Mouse (Mus musculus) skeletal muscle tissue, postnatal 0 days (tissue): ENCODE data around the gene Rogdi. TPM values are rescaled to one million over a fixed set of nuclear protein-coding genes. Genes with fewer than 3 reads are reported as not detected.

Source experiments
- polyA plus RNA-seq: library from polyadenylated mRNA; unstranded; fragments of >200 nt; fragmentation: Nextera tagmentation; extraction: Ambion mirVana; gene quantifications from 2 replicates; pipeline ENCODE4 v1.2.1, GENCODE M21; 2015

Rogdi gene
- polyA plus RNA-seq, result 24.9 and 29.7 TPM in 2 replicates

DNA sequence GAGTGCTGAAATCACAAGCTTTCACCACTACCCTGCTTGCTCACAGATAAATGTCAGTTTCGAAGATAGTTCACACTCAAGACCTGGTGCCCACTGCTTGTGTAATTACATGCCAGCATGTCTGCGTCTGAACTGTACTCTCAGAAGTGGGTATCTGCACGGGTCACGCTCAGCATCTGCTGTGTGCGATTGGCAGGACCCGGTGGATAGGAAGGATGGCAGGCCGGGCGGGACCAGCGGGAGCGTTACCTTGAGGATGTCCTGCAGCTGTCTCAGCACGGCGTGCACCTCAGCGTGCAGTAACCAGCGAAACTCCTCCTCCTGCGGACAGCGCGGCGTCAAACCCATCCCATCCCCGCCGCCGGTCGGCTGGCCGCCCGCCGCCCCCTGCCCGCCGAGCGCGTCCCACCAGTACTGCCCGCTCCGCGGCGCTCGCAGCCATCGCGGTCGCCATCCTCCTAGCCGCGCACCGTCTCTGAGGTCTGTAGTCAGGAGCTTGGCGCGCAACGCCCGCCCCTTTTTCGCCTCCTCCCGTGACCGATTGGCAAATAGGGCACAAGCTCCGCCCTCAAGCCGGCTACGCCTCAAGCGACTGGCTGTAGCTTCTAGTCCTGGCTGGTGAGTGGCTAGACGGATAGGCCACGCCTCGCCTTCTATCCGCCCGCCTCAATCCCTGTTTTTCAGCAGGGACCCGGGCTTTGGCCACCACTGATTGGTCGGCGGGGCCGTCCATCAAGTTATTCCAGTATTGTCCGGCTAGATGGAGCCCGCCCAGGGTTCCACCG lies at the start of gene Rogdi:
Rogdi (minus strand) TSS at position 500 of the 785 bp plus-strand sequence.

GRCm38 (mm10) chr16:5049774-5050234 lies 36.5 kb upstream of the Rogdi start, which contains the start of the genes Glyr1 and Ubn1:
Gene Glyr1, minus strand, starts transcription at chr16:5049863.
Gene Ubn1, plus strand, starts transcription at chr16:5050057.

DNA sequence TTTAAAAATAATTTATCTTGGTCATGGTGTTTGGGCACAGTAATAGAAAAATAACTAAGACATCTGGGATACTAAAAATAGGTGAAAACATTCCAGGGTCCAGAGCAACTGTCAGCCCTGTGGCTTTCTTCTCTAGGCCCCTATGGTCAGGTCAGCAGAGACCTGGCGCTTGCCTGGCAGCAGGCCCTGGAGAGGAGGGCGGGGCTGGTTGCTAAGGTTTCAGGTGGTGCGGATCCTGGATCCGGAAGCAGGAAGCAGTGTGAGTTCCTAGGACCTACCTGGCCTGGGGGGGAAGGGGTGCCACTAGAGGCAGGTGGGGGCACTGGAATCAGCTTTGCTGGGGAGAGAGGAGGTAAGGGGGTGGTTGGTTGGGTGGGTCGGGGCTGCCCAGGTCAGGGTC lies 6.3 kb downstream of the Rogdi start, which contains the start of gene Smim22:
Smim22 (plus strand) TSS at position 222 of the 400 bp plus-strand sequence.

GRCm38 (mm10) chr16:4997553-4997952 lies 15.8 kb downstream of the Rogdi start, which contains the start of gene Sept12:
Gene Sept12, minus strand, starts transcription at chr16:4997852.

GRCm38 (mm10) chr16:4963797-4964709 lies 49.3 kb downstream of the Rogdi start, which contains the start of gene Anks3:
Gene Anks3, minus strand, starts transcription at chr16:4964205.

Other genes with a start within 250 kb of the Rogdi start
- 121 and 134 TPM in 2 replicates for gene Cdip1, start 223.3 kb downstream of the Rogdi start, polyA plus RNA-seq
- 0.12 and 0.14 TPM in 2 replicates for gene 4930562C15Rik, start 178.1 kb downstream of the Rogdi start, polyA plus RNA-seq
- 34.4 and 37.2 TPM in 2 replicates for gene Ubald1, start 133.2 kb downstream of the Rogdi start, polyA plus RNA-seq
- gene Mgrn1, start 127.3 kb downstream of the Rogdi start, polyA plus RNA-seq, result 61.0 and 64.5 TPM in 2 replicates
- gene Nudt16l1, start 74.8 kb downstream of the Rogdi start, polyA plus RNA-seq, result 82.1 and 91.1 TPM in 2 replicates
- 20.7 and 21.9 TPM in 2 replicates for gene Anks3, start 49.3 kb downstream of the Rogdi start, polyA plus RNA-seq
- gene Sept12, start 15.7 kb downstream of the Rogdi start, polyA plus RNA-seq, result not detected in 2 replicates
- gene Smim22, start 6.3 kb downstream of the Rogdi start, polyA plus RNA-seq, result 1.2 and 1.6 TPM in 2 replicates
- gene Glyr1, start 36.3 kb upstream of the Rogdi start, polyA plus RNA-seq, result 56.4 and 61.8 TPM in 2 replicates
- gene Ubn1, start 36.5 kb upstream of the Rogdi start, polyA plus RNA-seq, result 10.1 and 10.9 TPM in 2 replicates
- gene Ppl, start 118.9 kb upstream of the Rogdi start, polyA plus RNA-seq, result 0.12 and 1.6 TPM in 2 replicates
- 0.82 and 0.95 TPM in 2 replicates for gene Sec14l5, start 133.6 kb upstream of the Rogdi start, polyA plus RNA-seq
- gene Nagpa, start 190.5 kb upstream of the Rogdi start, polyA plus RNA-seq, result 9.1 and 10.4 TPM in 2 replicates
- gene AU021092, start 208.7 kb upstream of the Rogdi start, polyA plus RNA-seq, result 2.4 and 2.7 TPM in 2 replicates
- gene Alg1, start 220.1 kb upstream of the Rogdi start, polyA plus RNA-seq, result 19.3 and 19.6 TPM in 2 replicates
- 26.6 and 27.1 TPM in 2 replicates for gene Eef2kmt, start 242.4 kb upstream of the Rogdi start, polyA plus RNA-seq